Mouse (Mus musculus): Measurements from ENCODE around the gene Adcy10. TPM values are rescaled to one million over a fixed set of nuclear protein-coding genes. Genes with fewer than 3 reads are reported as not detected.
A peak's percentile ranks its signal among the peaks of the same experiment; 100 is the strongest.

The Adcy10 gene
- polyA plus RNA-seq, 1 experiment from 2014 or later, result not detected

DNA sequence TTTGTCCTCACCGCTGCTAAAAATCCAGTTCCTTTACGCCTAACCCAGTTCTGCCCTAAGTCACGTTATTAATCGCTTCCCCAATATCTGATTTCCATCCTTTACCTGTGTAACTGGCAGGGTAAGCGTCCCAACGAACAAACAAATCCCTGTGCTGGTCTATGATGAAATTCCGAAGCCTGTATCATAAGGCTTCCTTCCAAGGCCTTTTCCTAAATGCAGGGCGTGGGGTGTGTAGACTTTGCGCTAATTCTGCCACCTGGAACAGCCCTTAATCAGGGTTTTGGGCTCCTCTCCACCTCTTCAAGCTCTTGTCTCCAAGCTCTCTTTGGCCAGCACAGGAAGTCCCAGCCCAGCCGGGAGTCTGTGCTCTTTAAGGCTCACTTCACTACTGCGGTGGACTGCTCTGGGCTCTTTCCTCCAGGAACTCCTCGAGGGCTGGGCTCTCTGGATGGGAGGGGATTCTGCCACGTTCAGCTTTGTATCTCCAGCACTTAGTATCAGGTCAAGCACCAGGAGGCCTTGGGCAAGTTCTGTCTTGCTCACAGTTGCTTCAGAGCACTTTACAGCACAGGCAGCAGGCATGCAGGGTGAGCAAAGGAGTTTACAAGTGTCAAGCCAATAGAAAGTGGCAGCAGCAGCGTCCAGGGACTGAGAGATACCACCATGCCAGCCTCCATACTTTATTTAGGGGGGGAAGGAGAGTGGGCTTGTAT, 100.6 kb downstream of the Adcy10 start:
- H3K27ac ChIP-seq (ENCODE audit: poor library complexity, severe bottlenecking), result peak overlapping the region; percentile 69
- no peak overlapping the region for H3K4me3 ChIP-seq
- peak overlapping the region; percentile 5; the same call in 1 of the 2 replicates for H3K4me2 ChIP-seq
- H3K36me3 ChIP-seq, result no peaks in the 10 kb centered on the region
- no peaks in the 10 kb centered on the region for H3K9me3 ChIP-seq (replicated peaks)
- no peaks in the 10 kb centered on the region for H3K27me3 ChIP-seq (replicated peaks)
- WGBS, result 53% methylated on average over 14 of the region's 14 CpGs
- peaks cover 56% of the 10 kb centered on the region for H3K4me1 ChIP-seq (replicated peaks)
- ATAC-seq (ENCODE audit: insufficient number of reproducible peaks, low FRiP score), result no peak
- no peak overlapping the region; the same call in 1 of the 2 replicates for H3K9ac ChIP-seq

DNA sequence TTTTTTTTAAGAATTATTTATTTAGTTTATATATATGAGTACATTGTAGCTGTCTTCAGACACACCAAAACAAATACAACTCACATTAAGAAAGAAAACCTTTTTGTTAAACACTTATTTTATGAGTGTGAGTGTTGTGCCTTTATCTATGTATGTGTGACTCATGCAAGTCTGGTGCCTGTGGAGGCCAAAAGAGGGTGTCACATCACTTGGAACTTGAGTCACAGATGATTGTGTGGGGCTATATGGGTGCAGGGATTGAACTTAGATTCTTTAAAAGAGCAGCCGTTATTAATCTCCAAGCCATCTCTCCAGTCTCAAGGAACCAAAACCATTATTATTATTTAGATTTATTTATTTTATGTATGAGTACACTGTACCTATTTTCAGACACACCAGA, 101.4 kb downstream of the Adcy10 start:
- Histone ChIP-seq H3K4me3 (no peak overlapping the region), H3K9me3 (replicated peaks) (no peaks in the 10 kb centered on the region), H3K36me3 (peaks cover under 1% of the 10 kb centered on the region; the same call in 1 of the 2 replicates), H3K27ac (ENCODE audit: poor library complexity, severe bottlenecking) (no peak overlapping the region), H3K4me2 (no peak overlapping the region), H3K4me1 (replicated peaks) (peaks cover 61% of the 10 kb centered on the region), H3K9ac (no peak overlapping the region), H3K27me3 (replicated peaks) (no peaks in the 10 kb centered on the region)
- 60% methylated on average over 1 of the region's 1 CpGs for WGBS
- ATAC-seq (ENCODE audit: insufficient number of reproducible peaks, low FRiP score), result no peak

DNA sequence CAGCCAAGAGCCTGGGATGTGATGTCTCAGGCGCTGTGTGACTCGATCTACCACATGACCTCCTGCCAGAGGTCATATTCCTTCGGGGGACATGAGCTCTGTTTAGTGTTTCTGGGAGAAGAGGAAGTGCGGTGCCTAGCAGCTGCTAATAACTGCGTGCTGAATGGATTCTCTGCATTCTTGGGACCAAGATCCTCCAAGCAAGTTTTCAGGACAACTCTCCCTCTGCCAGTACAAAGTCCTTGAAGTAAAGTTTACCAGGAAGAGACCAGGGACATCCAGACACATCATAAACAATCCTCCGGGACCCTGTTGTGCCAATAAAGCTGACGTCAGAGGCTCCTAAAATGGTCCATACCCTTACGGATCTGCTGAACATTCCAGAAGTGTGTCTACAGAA, 102.9 kb downstream of the Adcy10 start:
- H3K27ac ChIP-seq (ENCODE audit: poor library complexity, severe bottlenecking), result peak overlapping the region; percentile 83; the same call in 1 of the 2 replicates
- H3K9ac ChIP-seq, result no peak overlapping the region
- ATAC-seq (ENCODE audit: insufficient number of reproducible peaks, low FRiP score), result no peak
- H3K27me3 ChIP-seq (replicated peaks), result no peaks in the 10 kb centered on the region
- H3K4me1 ChIP-seq (replicated peaks), result peaks cover 67% of the 10 kb centered on the region
- H3K4me3 ChIP-seq, result no peak overlapping the region
- H3K4me2 ChIP-seq, result no peak overlapping the region
- H3K36me3 ChIP-seq, result peaks cover 13% of the 10 kb centered on the region
- 28% methylated on average over 8 of the region's 8 CpGs for WGBS
- no peaks in the 10 kb centered on the region for H3K9me3 ChIP-seq (replicated peaks)

DNA sequence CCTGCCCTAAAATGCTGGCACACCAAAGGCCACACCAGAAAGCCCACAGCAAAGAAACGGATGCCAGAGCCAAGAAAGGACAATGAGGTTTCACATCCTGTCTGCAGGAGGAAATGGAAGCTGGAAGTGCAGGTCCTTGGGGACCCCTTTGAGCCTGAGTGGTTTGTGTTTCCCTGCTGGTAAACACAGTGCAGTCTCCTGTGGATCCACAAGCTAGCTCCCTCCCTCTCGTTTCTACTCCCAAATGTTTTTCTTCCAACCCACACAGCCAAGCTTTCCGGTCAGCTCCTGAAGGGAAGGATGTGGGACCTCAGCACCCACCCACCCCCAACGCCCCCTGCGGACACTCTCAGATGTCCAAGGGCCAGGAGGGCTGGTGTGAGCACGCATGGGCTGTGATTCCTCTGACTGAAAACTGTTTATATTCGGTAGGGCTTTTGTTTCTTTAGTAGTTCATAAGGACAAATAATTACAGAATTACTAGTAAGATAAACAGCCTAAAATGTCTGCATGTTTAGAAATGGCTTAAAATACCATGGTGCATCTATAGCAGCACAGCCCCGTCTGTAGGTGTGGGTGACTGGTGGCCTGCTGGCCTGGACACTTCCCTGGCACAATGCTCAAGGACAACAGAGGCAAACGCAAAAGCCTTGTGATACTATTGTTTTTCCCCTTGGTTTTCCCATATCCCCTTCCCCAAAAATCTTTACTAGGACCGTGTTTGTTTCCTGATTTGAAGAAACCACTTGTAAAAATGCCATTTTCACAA, 104.5 kb downstream of the Adcy10 start:
- peak; percentile 56; the same call in 1 of the 2 replicates for ATAC-seq (ENCODE audit: insufficient number of reproducible peaks, low FRiP score)
- H3K4me3 ChIP-seq, result no peak overlapping the region
- 29% methylated on average over 10 of the region's 10 CpGs for WGBS
- H3K9ac ChIP-seq, result 0 out of 2 replicates have a peak overlapping the region, but pooled peaks have one; percentile 35
- H3K4me2 ChIP-seq, result no peak overlapping the region
- peak overlapping the region; percentile 83 for H3K27ac ChIP-seq (ENCODE audit: poor library complexity, severe bottlenecking)
- peaks cover 25% of the 10 kb centered on the region for H3K36me3 ChIP-seq
- no peaks in the 10 kb centered on the region for H3K27me3 ChIP-seq (replicated peaks)
- peaks cover 70% of the 10 kb centered on the region for H3K4me1 ChIP-seq (replicated peaks)
- H3K9me3 ChIP-seq (replicated peaks), result no peaks in the 10 kb centered on the region

- WGBS, result 51% methylated on average over 8 of the region's 8 CpGs
Measured at GRCm38 (mm10) chr1:165590760-165591159, 105.8 kb downstream of the Adcy10 start.

DNA sequence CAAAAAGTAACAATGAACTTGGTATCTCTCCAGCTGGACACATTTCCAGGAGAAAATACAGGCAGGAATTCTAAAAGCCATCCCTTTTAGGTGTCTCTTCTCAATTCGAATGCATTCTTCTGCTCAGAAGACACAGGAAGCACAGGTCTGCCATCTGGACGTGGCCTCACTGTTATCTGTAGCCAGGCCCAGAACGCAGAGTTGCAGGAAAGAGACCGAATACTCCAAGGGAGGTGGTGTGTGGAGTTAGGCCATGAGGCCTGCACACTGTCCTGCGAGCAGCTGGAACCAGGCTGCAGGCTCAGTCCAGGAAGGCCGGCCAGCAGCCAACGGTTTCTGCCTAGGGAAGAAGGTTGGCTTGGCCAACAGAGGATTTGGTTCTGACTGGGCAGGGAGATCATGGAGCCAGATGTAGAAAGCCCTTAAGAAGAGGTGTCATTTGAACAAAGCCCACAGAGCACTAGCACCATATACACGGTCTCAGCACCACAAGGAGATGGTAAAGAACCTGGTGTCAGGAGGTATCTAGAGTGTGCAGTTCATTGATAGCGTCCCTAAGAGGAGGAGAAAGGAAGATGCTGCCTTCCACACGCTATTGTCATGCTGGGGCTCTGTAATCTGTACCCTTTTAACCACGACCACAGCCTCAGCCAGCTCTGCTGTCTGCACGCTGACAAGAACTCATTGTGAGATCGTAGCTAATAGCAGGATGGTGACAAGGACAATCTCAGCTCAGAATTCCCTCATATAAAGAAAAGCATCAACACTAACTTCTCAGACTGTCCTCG, 107.5 kb downstream of the Adcy10 start:
- H3K27me3 ChIP-seq (replicated peaks), result no peaks in the 10 kb centered on the region
- ATAC-seq (ENCODE audit: insufficient number of reproducible peaks, low FRiP score), result no peak; the same call in 1 of the 2 replicates
- H3K27ac ChIP-seq (ENCODE audit: poor library complexity, severe bottlenecking), result peak overlapping the region; percentile 36; the same call in 1 of the 2 replicates
- no peak overlapping the region for H3K4me2 ChIP-seq
- H3K4me3 ChIP-seq, result no peak overlapping the region
- no peak overlapping the region for H3K9ac ChIP-seq
- H3K4me1 ChIP-seq (replicated peaks), result peaks cover 52% of the 10 kb centered on the region
- 57% methylated on average over 14 of the region's 14 CpGs for WGBS
- H3K36me3 ChIP-seq, result peaks cover 48% of the 10 kb centered on the region
- H3K9me3 ChIP-seq (replicated peaks), result no peaks in the 10 kb centered on the region

More at GRCm38 (mm10) chr1:165590760-165591159, 105.8 kb downstream of the Adcy10 start:
- ATAC-seq (ENCODE audit: insufficient number of reproducible peaks, low FRiP score), result no peak
- Histone ChIP-seq H3K27ac (ENCODE audit: poor library complexity, severe bottlenecking) (peak overlapping the region; percentile 12; the same call in 1 of the 2 replicates), H3K4me3 (no peak overlapping the region), H3K9ac (no peak overlapping the region), H3K4me2 (no peak overlapping the region), H3K36me3 (peaks cover 38% of the 10 kb centered on the region), H3K4me1 (replicated peaks) (peaks cover 61% of the 10 kb centered on the region), H3K27me3 (replicated peaks) (no peaks in the 10 kb centered on the region), H3K9me3 (replicated peaks) (no peaks in the 10 kb centered on the region)

- Histone ChIP-seq H3K27ac (ENCODE audit: poor library complexity, severe bottlenecking) (no peak overlapping the region), H3K4me3 (no peak overlapping the region), H3K36me3 (peaks cover 70% of the 10 kb centered on the region), H3K4me1 (replicated peaks) (peaks cover 29% of the 10 kb centered on the region), H3K27me3 (replicated peaks) (no peaks in the 10 kb centered on the region), H3K9ac (no peak overlapping the region), H3K4me2 (no peak overlapping the region), H3K9me3 (replicated peaks) (no peaks in the 10 kb centered on the region)
- no peak for ATAC-seq (ENCODE audit: insufficient number of reproducible peaks, low FRiP score)
- WGBS, result 84% methylated on average over 15 of the region's 15 CpGs
Measured at GRCm38 (mm10) chr1:165594699-165595421, 109.9 kb downstream of the Adcy10 start.

GRCm38 (mm10) chr1:165601775-165602280, 116.8 kb downstream of the Adcy10 start:
- peaks cover 68% of the 10 kb centered on the region for H3K36me3 ChIP-seq
- 75% methylated on average over 10 of the region's 10 CpGs for WGBS
- H3K4me1 ChIP-seq (replicated peaks), result peaks cover 20% of the 10 kb centered on the region
- ATAC-seq (ENCODE audit: insufficient number of reproducible peaks, low FRiP score), result no peak
- H3K4me2 ChIP-seq, result no peak overlapping the region
- H3K9me3 ChIP-seq (replicated peaks), result no peaks in the 10 kb centered on the region
- no peak overlapping the region for H3K4me3 ChIP-seq
- H3K27me3 ChIP-seq (replicated peaks), result no peaks in the 10 kb centered on the region
- H3K27ac ChIP-seq (ENCODE audit: poor library complexity, severe bottlenecking), result no peak overlapping the region
- H3K9ac ChIP-seq, result no peak overlapping the region

- Histone ChIP-seq H3K4me2 (no peak overlapping the region), H3K27me3 (replicated peaks) (no peaks in the 10 kb centered on the region), H3K4me3 (no peak overlapping the region), H3K27ac (ENCODE audit: poor library complexity, severe bottlenecking) (no peak overlapping the region), H3K9ac (no peak overlapping the region), H3K4me1 (replicated peaks) (peaks cover 27% of the 10 kb centered on the region), H3K36me3 (peaks cover 71% of the 10 kb centered on the region), H3K9me3 (replicated peaks) (no peaks in the 10 kb centered on the region)
- WGBS, result 89% methylated on average over 14 of the region's 14 CpGs
- ATAC-seq (ENCODE audit: insufficient number of reproducible peaks, low FRiP score), result no peak
Measured at GRCm38 (mm10) chr1:165603218-165603617, 118.2 kb downstream of the Adcy10 start.

- no peak for ATAC-seq (ENCODE audit: insufficient number of reproducible peaks, low FRiP score)
- H3K36me3 ChIP-seq, result peaks cover 64% of the 10 kb centered on the region
- H3K4me3 ChIP-seq, result no peak overlapping the region
Measured at GRCm38 (mm10) chr1:165604203-165604602, 119.2 kb downstream of the Adcy10 start.

More at GRCm38 (mm10) chr1:165604203-165604602, 119.2 kb downstream of the Adcy10 start:
- WGBS, result 62% methylated on average over 8 of the region's 8 CpGs
- no peak overlapping the region for H3K9ac ChIP-seq
- H3K4me1 ChIP-seq (replicated peaks), result peaks cover 27% of the 10 kb centered on the region
- H3K27me3 ChIP-seq (replicated peaks), result no peaks in the 10 kb centered on the region
- H3K27ac ChIP-seq (ENCODE audit: poor library complexity, severe bottlenecking), result no peak overlapping the region
- H3K9me3 ChIP-seq (replicated peaks), result no peaks in the 10 kb centered on the region
- no peak overlapping the region for H3K4me2 ChIP-seq
